Mouse (Mus musculus) spleen, postnatal 10 days (tissue): ENCODE data around the gene Mpzl2.
A peak's percentile ranks its signal among the peaks of the same experiment; 100 is the strongest.

Experiments
- DNase-seq, 2 experiments: peaks; one replicate each; pipeline ENCODE4 v3.0.0; 2021 to 2022; ENCODE audit warnings: low spot score in 2 of 2

Gene Mpzl2

DNA sequence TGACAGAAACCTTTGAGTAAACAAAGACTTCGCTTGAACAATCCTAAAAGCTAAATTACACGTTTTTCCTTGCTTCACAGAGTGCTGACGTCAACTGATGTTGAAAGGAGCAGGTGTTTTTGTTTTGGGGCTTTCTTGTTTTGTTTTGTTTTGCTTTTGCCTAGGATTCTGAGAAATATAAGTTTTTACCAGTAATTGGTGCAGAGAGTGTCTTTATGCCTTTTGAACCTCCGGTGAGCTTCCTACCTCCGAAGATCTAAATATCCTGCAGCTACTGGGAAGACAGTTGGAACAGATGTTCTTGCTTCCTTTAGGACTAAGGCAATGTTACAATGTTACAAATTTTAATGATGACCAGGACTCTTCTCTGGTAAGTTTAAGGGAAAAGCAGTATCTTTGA lies at the start of gene Mpzl2:
Mpzl2 (plus strand) TSS at position 301 of the 400 bp plus-strand sequence.
- no peak for DNase-seq

DNA sequence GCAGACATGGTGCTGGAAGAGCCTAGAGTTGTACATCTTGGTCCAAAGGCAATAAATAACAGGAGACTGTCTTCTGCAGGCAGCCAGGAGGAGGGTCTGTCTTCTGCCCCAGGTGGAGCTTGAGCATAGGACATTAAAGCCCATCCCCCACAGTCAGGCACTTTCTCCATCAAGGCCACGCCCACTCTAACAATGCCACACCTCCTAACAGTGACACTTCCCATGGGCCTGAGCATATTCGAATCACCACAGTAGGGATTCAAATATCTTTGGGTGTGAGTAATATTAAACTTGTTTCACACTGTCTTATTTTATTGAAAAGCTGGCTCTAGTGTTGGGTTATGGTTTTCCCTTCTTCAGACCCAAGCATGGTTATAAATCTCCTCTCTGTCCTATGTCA lies 47.8 kb upstream of the Mpzl2 start:
- DNase-seq = no peak

DNA sequence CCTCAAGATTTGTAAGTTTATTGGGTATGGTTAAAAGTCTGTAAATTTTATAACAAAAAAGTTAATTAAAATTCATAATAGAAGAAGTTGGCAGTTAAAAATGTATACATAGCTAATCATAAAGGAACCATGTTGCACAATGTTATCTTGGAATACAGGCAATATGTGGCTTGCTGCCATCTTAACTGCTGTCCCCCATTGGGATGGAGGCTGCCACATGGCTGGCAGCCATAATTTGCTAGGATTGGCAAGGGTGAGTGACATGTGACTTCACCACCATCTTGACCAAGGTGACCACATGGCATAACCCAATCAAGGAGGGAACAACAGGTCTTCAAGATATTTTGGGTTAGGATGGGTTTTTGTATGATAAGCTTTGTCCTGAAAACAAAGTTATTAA lies 47.3 kb upstream of the Mpzl2 start:
- DNase-seq = no peak

DNA sequence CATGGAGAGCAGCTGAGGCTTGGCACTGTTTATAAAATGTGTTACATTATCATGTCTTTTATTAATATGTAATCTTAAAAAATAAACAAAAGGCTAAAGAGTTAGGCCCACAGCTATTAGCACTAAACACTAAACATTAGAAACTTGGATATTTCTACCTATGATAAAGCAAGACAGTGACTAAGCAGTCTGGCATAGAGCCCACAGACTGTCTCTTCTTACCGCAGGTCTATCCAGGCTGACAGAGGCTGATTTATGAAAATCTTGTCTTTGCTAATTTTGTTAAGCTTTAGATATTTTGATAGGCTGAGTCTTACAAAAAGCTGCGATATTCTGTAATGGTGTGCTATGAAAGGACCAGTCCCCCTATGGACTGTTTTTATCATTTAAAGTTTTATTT lies 46.3 kb upstream of the Mpzl2 start:
- DNase-seq = no peak

DNA sequence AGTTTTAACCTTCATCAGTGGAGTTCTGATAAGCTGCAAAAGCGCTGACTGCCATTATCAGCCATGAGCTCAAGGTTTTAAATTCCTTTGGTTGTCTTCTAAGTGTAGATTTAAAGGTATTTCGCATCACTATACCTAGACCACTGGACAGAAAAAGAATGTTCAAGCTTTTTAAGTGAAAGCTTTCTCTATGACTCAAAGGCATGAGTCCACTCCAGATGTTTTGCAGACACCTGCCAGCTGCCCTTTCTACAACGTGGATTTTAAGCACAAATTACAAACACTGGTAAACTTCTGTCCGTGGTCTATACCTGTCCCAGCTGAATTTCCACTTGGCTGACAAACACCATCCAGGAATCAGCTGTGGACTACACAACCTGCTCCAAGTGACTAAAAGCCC lies 44.6 kb upstream of the Mpzl2 start:
- no peak for DNase-seq

DNA sequence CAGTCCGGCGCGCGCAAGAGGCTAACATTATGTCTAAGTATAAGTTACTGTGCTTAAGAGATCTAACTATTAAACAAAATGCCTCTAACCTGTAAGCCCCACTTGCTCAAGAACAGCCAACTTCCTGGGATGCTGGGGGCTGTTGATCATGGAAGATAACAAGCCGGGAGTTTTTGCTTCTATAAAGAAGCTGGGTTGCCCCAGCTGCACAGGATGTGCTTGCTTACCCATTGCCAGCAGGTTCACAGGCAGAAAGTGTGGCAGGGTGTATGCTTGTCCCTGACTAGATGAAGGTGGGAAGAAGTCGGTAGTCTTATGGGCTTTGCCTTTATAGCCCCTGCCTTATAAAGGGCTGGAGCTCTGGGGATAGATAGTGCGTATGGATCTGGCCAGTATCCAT lies 43.0 kb upstream of the Mpzl2 start:
- no peak for DNase-seq

DNA sequence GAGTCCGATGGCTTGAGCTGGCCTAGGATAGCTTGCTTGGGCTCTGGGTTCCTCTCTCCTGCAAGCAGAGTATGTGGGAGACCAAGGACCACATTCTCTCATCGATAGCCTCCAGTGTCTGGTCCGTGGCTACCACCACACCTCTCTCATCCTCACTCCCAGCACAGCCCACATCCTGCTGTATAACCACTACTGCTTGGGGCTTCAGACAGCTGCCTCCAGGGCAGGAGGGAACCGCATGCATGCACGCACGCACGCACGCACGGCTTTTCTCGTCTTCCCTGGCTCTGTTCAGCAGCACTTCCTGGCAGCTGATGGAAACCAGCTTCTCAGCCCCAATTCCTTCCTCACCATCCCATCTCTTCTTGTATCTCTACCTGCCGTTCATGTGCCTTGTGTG lies 41.5 kb upstream of the Mpzl2 start:
- no peak for DNase-seq

DNA sequence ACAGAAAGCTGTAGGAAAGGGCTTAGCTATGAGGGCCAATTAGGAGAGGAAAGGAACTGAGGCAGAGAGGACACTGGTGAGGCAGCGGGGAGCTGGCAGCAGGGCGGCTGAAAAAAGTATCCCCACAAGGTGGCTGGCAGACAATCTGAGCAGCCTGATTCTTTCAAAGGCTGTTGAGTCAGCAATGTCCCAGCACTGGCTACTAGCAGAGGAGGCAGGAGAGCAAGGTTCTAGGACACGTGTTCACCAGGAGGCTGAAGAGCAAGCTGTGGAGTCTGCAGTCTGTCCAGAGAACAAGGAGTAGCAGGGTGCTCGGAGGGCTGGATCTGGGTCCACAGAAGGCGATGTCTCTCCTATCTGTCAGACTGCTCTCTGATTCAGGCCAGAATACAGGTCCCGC lies 40.4 kb upstream of the Mpzl2 start:
- no peak for DNase-seq

DNA sequence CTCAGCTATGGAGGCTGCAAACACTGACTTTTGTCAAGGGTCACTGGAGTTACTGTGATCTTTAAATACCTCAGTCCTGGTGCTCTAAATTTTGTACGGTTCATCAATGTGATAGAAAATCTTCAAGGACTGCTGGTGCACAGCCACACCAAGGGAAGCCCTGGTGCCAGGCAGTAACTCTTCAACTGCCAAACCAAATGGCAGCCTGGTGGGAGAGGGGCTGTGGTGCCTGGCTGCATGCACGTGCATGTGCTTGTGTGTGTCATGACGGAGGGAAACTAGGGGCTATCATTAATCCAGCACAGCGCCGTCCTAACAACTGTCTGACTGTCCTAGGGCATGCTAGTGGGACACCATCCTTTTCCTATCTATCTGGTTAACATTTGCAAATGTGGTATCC lies 39.8 kb upstream of the Mpzl2 start:
- DNase-seq = no peak

DNA sequence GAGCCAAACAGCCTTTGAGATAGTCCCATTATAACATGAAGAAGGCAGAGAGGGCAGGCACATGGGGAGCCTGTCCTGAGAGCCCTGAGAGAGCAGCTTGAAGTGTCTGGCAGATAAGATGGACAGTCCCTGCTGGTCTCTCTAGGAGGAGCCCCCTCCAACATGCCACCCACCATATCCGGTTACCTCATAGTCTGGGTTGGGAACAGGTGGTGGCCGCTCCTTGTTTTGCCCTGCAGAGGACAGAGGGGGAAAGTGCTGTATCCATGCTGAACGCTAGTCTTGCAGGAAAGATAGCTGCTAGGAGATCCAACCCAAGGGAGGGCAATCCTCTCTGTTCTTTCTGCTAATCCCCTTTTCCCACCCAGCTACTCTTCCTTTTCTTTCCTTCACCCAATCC lies 39.4 kb upstream of the Mpzl2 start:
- DNase-seq = no peak

DNA sequence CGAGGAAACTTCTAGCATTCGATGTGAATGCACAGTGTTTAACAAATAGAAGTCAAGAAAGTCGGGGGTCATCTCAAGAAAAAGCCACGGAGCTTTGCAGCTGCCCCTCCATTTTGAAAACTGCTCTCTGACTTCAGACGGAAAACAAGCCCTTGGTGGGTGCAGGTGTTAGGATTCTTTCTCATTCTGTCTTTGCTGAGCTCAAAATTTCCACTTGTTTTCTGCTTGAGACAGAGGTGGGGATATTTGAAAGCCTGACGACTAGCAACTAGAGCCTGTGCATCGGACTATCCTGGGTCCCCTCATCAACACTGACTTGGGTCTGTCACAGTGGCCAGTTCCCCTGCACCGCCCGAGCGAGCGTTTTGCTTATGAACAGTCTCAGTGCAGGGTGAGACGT lies 32.2 kb upstream of the Mpzl2 start:
- no peak for DNase-seq

DNA sequence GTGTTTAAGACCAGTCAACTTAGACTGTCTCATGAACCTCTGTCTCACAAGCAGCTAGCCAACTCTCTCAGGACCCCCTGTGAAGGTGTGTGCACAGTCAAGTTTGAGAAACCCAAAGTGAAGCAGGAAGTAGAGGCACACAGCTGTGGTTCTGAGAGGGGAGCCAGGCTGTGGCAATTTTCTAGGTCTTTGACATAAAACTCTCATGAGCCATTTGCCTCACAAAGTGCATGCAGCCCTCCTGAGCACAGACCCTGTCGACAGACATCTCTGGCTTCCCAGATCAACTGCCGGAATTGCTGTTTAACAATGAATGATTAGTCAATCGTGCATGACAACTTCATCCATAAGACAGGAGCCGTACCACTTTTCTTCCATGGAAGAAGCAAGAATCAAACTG lies 31.3 kb upstream of the Mpzl2 start:
- DNase-seq = no peak

DNA sequence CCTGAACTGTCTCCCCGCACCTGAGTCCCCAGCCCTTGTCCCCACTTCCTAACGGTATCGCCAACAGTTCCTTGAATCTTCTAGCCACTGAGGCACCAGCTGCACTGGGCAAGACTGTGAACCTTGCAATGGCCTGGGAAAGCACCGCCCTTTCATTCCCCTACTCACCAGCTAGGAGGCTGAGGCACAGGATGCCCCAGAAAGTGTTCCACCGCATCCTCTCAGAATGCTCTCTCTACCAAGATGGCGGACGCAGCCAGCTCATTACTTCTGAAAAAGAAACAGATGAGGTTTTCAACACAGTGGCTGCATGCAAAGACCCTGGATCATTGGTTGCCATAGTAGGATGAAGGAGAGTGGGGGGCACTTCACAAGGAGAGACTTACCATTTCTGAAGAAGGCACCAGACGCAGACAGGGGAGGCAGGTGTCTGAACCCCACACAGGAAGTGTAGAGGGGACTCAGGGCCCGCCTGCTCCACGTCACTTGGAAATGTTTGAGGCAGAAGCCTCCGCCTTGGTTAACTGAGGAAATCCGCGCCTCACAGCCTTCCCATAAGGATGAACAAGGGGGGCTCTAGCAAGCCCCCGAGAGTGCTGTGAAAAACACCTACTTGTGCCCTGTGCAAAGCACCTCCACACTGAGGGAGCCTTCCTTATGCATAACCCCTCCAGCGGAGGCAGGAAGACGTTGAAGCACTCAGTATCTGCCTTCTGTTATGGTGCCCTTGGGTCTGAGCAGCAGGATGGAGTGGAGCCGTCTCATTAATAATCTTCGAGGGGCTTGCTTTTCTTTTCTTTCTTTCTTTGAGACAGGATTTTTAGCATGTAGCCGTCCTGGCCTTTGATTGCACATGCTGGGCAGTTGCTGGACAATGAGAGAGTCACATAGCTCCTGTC lies 30.2 kb upstream of the Mpzl2 start, which contains the start of gene Cd3e:
Cd3e (minus strand) TSS at position 448 of the 899 bp plus-strand sequence.
- no peak for DNase-seq

DNA sequence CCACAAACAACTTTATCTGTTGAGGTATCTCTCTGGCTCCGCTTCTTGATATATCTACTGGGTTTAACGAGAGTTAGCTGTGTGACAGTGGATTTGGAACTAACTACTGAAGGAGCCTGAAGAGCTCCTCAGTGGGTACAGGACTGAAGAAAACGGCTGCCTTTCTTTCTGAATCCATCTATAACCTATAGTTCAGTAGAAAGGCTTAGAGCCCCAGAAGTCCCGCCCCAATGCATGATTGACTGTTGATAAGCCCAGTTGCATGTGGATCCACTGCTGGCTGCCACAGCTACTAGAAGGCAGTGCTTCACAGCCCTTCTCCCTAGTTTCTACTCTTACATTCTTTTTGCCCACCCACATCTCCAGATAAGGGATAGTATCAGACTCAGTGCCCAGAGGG lies 29.1 kb upstream of the Mpzl2 start:
- DNase-seq = peak in 1 of 2 experiments; percentile 42

DNA sequence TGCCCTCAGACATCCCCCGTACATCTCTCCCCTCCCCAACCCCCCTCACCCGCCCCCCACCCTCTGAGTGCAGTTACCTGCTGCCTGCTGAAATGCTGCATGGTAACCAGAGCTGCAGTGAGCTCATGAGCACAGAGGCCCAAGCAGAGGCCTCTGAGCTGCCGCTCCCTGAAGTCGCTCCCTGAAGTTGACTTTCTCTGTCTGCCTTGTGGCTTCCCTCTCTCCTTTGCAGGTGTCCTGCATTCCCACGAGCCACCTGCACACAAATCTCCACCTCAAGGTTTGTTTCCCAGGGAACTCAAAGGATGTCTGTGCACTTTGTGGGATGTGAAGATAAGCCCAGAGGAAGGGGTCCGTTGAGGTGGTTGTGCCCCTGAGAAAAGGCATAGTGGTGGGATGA lies 28.3 kb upstream of the Mpzl2 start:
- no peak for DNase-seq

DNA sequence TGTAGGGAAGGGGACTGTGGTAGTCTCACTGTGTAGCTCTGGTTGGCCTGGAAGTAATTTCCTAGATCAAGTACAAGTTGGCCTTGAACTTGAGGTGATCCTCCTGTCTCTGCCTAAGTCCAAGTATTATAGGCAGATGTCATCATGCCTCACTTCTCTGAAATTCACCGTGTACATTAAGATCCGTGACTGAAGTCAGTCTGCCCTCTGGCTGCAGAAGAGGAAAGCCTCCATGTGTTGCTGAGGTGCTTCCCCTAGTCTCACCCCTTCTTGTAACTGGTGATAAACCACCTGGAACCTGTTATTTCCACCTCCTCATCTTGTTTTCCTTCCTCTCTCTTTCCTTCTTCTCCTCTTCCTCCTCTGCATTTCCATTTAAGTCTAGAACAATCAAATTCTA lies 24.7 kb upstream of the Mpzl2 start:
- DNase-seq = no peak

DNA sequence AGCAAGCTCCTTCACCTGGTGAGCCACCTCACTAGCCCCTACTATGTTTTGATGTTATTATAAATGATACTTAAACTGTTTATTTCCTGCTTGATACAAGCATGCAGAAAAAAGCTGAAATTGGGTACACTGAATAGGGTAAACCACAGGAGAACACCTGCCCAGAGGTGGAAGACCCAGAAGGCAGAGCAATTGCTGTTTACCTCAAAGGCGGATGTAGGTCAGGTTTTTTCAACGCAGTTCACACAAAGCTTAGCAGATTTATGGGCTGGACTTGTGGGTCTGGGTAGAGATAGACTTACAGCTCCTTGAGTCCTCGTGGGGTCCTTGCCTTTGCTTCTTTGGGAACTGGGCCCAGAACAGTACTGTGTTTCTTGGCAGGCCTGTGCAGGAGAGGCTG lies 23.8 kb upstream of the Mpzl2 start:
- DNase-seq = no peak

DNA sequence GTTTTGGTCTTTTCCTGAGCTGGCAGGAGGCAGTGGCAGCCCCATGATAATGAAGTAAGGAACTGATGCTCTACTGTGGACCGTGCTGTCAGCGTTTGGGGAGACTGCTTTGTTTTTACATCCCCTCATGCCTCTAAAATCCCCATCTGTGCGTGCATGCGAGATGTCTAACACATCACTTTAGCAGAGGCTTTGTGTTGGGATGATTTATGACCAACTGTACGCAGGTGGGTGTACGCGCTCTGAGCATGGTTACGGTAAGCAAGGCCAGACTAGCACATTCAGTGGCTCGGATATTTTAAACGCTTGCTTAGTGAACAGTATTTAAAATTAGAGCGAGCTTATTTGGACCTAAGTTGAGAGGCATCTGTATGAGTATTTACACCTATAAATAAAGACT lies 21.6 kb upstream of the Mpzl2 start:
- no peak for DNase-seq

DNA sequence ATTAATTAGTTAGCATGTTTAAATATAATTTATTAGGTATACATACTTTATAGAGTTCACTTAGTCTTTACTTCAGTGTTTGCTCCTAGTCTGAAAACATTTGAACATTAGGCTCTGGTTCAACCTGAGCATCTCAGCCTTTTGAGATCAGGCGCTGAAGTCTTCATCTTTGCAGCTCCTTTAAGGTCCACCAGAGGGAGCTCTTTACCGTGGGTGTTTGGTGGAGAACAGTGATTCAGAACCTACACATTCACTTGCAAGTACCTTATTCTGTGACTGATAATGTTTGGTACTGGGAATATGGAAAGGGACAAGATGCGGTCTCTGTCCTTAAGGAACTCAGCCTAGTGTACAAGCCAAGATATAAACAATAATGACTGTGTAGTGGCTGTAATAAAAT lies 16.8 kb upstream of the Mpzl2 start:
- DNase-seq = peak in 1 of 2 experiments; percentile 65

DNA sequence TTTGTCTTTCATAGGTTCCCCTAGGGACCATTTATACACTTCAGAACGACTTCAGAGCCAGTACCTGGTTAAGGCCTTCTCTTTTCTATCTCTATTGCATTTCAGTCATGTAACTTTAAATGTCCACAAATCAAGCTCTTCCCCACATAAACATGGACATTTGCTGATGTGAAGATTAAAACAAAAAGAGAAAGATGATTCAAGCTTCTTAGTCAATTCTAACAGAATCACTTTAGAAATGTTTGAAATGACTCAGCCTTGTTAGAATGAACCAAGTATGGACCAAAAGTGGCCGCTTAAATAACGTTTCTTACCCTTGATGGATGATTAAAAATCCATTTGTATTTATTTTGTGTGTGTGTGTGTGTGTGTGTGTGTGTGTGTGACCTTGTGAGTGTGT lies 16.0 kb upstream of the Mpzl2 start:
- DNase-seq = no peak

DNA sequence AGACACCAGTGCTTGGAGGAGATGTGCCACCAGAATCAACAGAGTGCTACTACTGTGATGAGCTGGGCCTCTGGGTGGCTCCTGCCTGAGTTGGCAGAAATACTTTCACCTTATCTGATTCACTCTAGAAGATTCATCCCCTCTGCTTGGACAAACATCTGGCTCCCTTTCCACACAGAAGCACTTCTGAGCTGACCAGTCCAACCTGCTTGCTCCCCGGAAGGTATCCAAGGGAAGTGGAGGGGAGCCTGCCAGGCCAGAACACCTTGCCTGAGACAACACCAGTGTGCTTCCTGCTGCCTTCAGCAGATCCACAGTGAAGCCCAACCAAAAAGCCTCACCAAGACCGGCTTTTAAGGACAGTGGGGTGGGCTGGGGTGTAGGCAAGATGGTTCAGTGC lies 15.4 kb upstream of the Mpzl2 start:
- no peak for DNase-seq

DNA sequence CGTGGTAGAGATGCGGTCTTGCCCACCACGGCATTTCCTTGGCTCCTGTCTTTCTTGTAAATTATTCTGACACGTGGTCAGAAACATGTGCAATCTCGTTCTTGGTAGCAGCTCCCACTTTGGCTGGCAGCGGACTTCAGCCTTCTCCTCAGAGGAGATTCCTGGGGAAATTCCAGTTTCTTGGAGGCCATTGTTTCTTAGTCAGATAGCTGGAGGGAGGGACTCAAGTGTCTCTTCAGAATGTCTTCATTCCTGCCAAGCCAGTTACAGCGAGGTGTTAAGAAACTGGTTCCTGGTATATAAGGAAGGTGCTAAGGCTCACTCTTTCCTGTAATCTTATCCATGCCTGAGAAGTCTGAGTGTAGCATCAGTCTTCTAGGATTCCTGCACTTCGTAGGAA lies 12.2 kb upstream of the Mpzl2 start:
- no peak for DNase-seq

DNA sequence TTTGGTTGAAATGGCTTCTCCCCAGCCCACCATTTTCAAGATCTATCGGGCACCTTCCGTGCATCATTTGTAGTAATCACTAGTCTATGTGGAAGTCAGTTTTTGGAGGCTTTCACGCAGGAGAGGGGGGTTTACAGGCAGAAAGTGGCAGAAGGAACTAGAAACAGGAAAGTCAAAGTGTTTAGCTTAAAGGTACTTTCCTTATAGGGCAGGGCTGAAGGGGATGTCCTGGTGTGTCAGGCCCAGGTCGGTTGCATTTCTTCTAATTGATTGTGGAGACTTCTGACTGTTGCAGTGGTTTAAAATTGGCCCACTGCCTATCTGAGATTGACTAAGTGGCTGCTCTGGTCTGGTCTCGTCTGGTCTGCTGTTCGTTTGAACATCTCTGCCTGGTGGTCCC lies 9.3 kb upstream of the Mpzl2 start:
- no peak for DNase-seq

DNA sequence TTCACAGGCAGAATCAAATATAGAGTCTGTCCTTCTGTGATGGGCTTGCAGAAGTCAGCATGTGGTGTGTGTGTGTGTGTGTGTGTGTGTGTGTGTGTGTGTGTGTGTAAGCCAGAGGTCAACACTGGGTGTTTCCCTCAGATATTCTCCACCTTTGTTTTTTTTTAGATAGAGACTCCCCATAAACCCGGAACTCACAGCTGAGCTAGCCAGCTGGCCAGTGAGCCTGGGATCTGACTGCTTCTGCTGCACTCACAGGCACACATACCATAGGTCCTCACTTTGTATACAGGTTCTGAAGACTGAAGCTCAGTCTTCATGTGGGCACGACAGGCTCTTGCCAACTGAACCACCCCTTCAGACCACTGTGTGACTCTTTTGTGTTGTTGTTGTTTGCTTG lies 7.3 kb upstream of the Mpzl2 start:
- no peak for DNase-seq
